Mouse (Mus musculus) kidney, postnatal 4 days (tissue): ENCODE measurements around the gene Neu2.
A peak's percentile ranks its signal among the peaks of the same experiment; 100 is the strongest.

ENCODE experiments used
- DNase-seq, 2 experiments: peaks; one replicate each; pipeline ENCODE4 v3.0.0; 2021; ENCODE audit warnings: mixed read lengths in 2 of 2

Gene Neu2

GRCm38 (mm10) chr1:87541614-87542013 is 31.9 kb downstream of the Neu2 start:
- DNase-seq = peak in 1 of 2 experiments; percentile 40

- DNase-seq = no peak
These were observed 41.3 kb downstream of the Neu2 start for GRCm38 (mm10) chr1:87551008-87551407.

- DNase-seq = no peak
These were observed 43.9 kb downstream of the Neu2 start for GRCm38 (mm10) chr1:87553586-87553985.

- DNase-seq = no peak
These were observed 53.3 kb downstream of the Neu2 start for GRCm38 (mm10) chr1:87562967-87563366.

- DNase-seq = no peak
These were observed 56.1 kb downstream of the Neu2 start for GRCm38 (mm10) chr1:87565760-87566159.

- peak; percentile 24 for DNase-seq
These were observed 58.7 kb downstream of the Neu2 start for GRCm38 (mm10) chr1:87568398-87568797.

- no peak for DNase-seq
These were observed 63.6 kb downstream of the Neu2 start for GRCm38 (mm10) chr1:87573261-87573660.

GRCm38 (mm10) chr1:87573800-87574215 is 64.1 kb downstream of the Neu2 start, which contains the start of gene Ngef:
TSS of gene Ngef (minus strand) at chr1:87573870.
- DNase-seq = peak; percentile 45 to 69

- DNase-seq = peak in 1 of 2 experiments; percentile 9
These were observed 64.7 kb downstream of the Neu2 start for GRCm38 (mm10) chr1:87574353-87574752.

- DNase-seq = peak; percentile 74 to 84
These were observed 65.1 kb downstream of the Neu2 start for GRCm38 (mm10) chr1:87574785-87575184.

GRCm38 (mm10) chr1:87578965-87579364 is 69.3 kb downstream of the Neu2 start:
- DNase-seq = no peak

- DNase-seq = peak in 1 of 2 experiments; percentile 6
These were observed 71.1 kb downstream of the Neu2 start for GRCm38 (mm10) chr1:87580824-87581223.

GRCm38 (mm10) chr1:87589162-87589561 is 79.5 kb downstream of the Neu2 start:
- no peak for DNase-seq

GRCm38 (mm10) chr1:87589980-87590379 is 80.3 kb downstream of the Neu2 start:
- no peak for DNase-seq

- DNase-seq = no peak
These were observed 84.6 kb downstream of the Neu2 start for GRCm38 (mm10) chr1:87594261-87594660.

- no peak for DNase-seq
These were observed 85.0 kb downstream of the Neu2 start for GRCm38 (mm10) chr1:87594671-87595070.

GRCm38 (mm10) chr1:87600533-87600932 is 90.8 kb downstream of the Neu2 start:
- DNase-seq = no peak

- no peak for DNase-seq
These were observed 92.1 kb downstream of the Neu2 start for GRCm38 (mm10) chr1:87601801-87602200.

GRCm38 (mm10) chr1:87603389-87603788 is 93.7 kb downstream of the Neu2 start:
- no peak for DNase-seq

GRCm38 (mm10) chr1:87605296-87605695 is 95.6 kb downstream of the Neu2 start:
- DNase-seq = no peak

GRCm38 (mm10) chr1:87607385-87608091 is 97.8 kb downstream of the Neu2 start:
- peak in 1 of 2 experiments; percentile 22 for DNase-seq

GRCm38 (mm10) chr1:87608416-87609046 is 98.8 kb downstream of the Neu2 start:
- DNase-seq = peak; percentile 74 to 77

- DNase-seq = no peak
These were observed 105.0 kb downstream of the Neu2 start for GRCm38 (mm10) chr1:87614576-87615295.
